Mouse (Mus musculus) kidney, postnatal 0 days (tissue): Measurements from ENCODE around the gene Rnf32. TPM values are rescaled to one million over a fixed set of nuclear protein-coding genes. Genes with fewer than 3 reads are reported as not detected.

Experiments used
- ATAC-seq: fragments of 200-750 bp; cut with Nextera tagmentation; replicated peaks from 2 replicates; pipeline ENCODE4 v1.8.0; 2017; ENCODE audit warnings: low read depth, moderate number of reproducible peaks, moderate TSS enrichment, moderate library complexity; ENCODE audit not compliant: low FRiP score
- DNase-seq: peaks from one replicate; pipeline ENCODE4 v3.0.0-alpha.2; 2016; ENCODE audit warnings: low spot score
- H3K27ac ChIP-seq: fragments of 300-500 bp; sonication (generic); 2 replicates; pipeline ENCODE4 v1.5.1; 2014; ENCODE audit warnings: mild to moderate bottlenecking
- H3K27me3 ChIP-seq: fragments of 300-500 bp; sonication (generic); 2 replicates; pipeline ENCODE4 v1.6.1; 2014; ENCODE audit warnings: low read length, mixed read lengths; ENCODE audit not compliant: insufficient read depth
- H3K36me3 ChIP-seq: fragments of 300-500 bp; sonication (generic); 2 replicates; pipeline ENCODE4 v1.6.1; 2014; ENCODE audit warnings: low read length, mixed read lengths; ENCODE audit not compliant: insufficient read depth
- H3K4me1 ChIP-seq: fragments of 300-500 bp; sonication (generic); replicated peaks from 2 replicates; pipeline ENCODE4 v1.6.1; 2014; ENCODE audit warnings: antibody characterized with exemption, low read length, mixed read lengths; ENCODE audit not compliant: insufficient read depth
- H3K4me2 ChIP-seq: fragments of 300-500 bp; sonication (generic); 2 replicates; pipeline ENCODE4 v1.6.1; 2014; ENCODE audit warnings: mild to moderate bottlenecking, low read length, moderate library complexity, mixed read lengths
- H3K4me3 ChIP-seq: fragments of 300-500 bp; sonication (generic); replicated peaks from 2 replicates; pipeline ENCODE4 v1.5.1; 2014; ENCODE audit warnings: low read depth, low read length
- H3K9ac ChIP-seq: fragments of 300-500 bp; sonication (generic); 2 replicates; pipeline ENCODE4 v1.6.1; 2014; ENCODE audit warnings: low read depth, low read length
- H3K9me3 ChIP-seq: fragments of 300-500 bp; sonication (generic); replicated peaks from 2 replicates; pipeline ENCODE4 v1.6.1; 2016; ENCODE audit warnings: low read length, inconsistent platforms, mixed read lengths
- CTCF ChIP-seq: IDR thresholded peaks from 2 replicates; pipeline ENCODE4 v1.5.1; 2016; ENCODE audit warnings: antibody characterized with exemption, low read depth, mild to moderate bottlenecking, moderate library complexity
- WGBS: fragments of 180-500 bp; shearing (Covaris S2); extraction: QIAGEN DNeasy Blood & Tissue Kit; methylation state at CpG from one replicate; pipeline ENCODE4 v1.1.7; 2014; 5-methylcytosine and 5-hydroxymethylcytosine counted together
- polyA plus RNA-seq: library from polyadenylated mRNA; unstranded; fragments of >200 nt; fragmentation: Nextera tagmentation; extraction: Ambion mirVana; gene quantifications from 2 replicates; pipeline ENCODE4 v1.2.1, GENCODE M21; 2015

The Rnf32 gene
- polyA plus RNA-seq, 1 experiment from 2014 or later, result 1.8 TPM

DNA sequence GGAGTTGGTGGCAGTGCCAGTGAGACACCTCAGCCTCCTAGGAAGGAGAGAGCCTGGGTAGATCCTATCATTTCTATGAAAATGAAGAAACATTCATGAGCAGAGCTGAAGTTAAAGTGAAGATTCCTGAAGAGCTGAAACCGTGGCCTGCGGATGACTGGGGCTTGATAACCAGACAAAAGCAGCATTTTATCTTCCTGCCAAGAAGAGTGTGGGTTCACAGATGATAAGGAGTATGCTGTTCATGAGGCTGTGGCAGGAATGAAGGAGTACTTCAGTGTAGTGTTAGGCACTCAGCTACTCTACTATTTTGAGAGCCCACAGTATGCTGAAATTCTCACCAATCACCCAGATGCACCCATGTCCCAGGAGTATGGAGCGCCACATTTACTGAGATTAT lies 22.2 kb downstream of the Rnf32 start:
- Histone ChIP-seq H3K9me3 (no peaks in the 10 kb centered on the region), H3K4me2 (no peak overlapping the region), H3K9ac (no peak overlapping the region), H3K36me3 (no peaks in the 10 kb centered on the region), H3K4me3 (no peak overlapping the region), H3K27ac (no peak overlapping the region), H3K4me1 (no peaks in the 10 kb centered on the region), H3K27me3 (no peaks in the 10 kb centered on the region)
- DNase-seq (no peak), ATAC-seq (no peak)
- WGBS, result 93% methylated on average over 3 of the region's 3 CpGs
- TF ChIP-seq CTCF, result no peak

DNA sequence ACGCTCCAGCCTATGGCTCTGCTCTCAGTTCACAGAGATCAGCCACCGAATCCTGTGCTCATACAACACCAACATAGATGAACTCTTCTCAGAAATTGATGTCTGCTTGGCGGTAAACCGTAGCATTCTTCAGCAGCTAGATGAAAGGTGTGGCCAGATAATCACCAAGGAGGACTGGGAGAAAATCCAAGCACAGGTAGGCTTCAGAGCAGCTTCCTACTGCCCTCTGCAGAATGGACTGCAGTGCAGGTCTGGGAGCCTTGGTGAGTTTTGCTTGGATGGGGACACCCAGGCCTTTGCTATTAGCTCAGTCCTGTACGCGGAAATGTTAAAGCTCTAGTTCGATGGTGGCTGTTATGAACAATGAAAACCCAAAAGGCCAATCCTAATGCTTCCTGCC lies 28.3 kb downstream of the Rnf32 start:
- no peak for TF ChIP-seq CTCF
- Histone ChIP-seq H3K36me3 (no peaks in the 10 kb centered on the region), H3K4me2 (no peak overlapping the region), H3K4me3 (no peak overlapping the region), H3K9me3 (no peaks in the 10 kb centered on the region), H3K9ac (no peak overlapping the region), H3K27me3 (no peaks in the 10 kb centered on the region), H3K4me1 (no peaks in the 10 kb centered on the region), H3K27ac (no peak overlapping the region)
- DNase-seq (no peak), ATAC-seq (no peak)
- WGBS, result 88% methylated on average over 7 of the region's 7 CpGs

DNA sequence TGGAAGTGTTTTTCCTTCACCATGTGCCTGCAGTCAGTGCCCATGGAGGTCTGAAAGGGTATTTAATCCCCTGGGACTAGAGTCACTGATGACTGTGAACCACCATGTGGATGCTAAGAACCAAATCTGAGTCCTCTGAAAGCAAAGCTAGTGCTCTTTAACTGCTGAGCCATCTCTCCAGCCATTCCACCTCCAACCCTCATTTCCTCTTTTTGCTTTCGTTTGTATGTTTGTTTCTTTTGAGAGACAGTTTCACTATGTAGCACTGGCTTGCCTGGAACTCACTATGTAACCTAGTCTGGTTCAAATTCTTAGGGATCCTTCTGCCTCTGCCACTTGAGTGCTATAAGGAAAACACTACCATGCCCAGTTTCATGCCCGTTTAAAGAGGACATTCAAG lies 34.7 kb downstream of the Rnf32 start:
- Histone ChIP-seq H3K27ac (no peak overlapping the region), H3K36me3 (0 out of 2 replicates have a peak, but pooled peaks cover 5% of the 10 kb centered on the region), H3K9me3 (no peaks in the 10 kb centered on the region), H3K4me3 (no peak overlapping the region), H3K4me2 (no peak overlapping the region), H3K27me3 (no peaks in the 10 kb centered on the region), H3K4me1 (no peaks in the 10 kb centered on the region), H3K9ac (no peak overlapping the region)
- ATAC-seq (no peak), DNase-seq (no peak)
- TF ChIP-seq CTCF, result no peak
- WGBS, result 75% methylated on average over 2 of the region's 2 CpGs

DNA sequence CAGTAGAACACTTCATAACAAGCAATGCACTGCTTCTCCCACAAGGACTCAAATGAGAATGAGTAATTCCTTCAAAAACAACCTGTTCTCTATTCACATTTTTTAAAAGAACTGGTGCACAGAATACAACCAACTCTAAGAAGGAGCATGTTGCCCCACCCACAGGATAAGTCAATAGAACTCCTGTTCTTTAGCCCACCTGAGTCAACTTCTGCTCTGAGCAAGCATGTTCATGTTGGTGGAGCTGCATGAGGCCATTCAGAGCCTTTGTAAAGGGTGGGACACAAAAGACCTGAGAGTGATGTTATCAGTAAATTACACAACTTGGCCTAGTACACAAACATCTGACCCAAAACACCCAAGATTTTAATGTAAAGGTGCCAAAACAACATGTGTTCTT lies 42.6 kb downstream of the Rnf32 start:
- Histone ChIP-seq H3K27ac (no peak overlapping the region), H3K9me3 (no peaks in the 10 kb centered on the region), H3K27me3 (no peaks in the 10 kb centered on the region), H3K4me1 (no peaks in the 10 kb centered on the region), H3K36me3 (no peaks in the 10 kb centered on the region), H3K4me3 (no peak overlapping the region), H3K4me2 (no peak overlapping the region), H3K9ac (no peak overlapping the region)
- ATAC-seq, result no peak
- DNase-seq, result no peak
- no peak for TF ChIP-seq CTCF

DNA sequence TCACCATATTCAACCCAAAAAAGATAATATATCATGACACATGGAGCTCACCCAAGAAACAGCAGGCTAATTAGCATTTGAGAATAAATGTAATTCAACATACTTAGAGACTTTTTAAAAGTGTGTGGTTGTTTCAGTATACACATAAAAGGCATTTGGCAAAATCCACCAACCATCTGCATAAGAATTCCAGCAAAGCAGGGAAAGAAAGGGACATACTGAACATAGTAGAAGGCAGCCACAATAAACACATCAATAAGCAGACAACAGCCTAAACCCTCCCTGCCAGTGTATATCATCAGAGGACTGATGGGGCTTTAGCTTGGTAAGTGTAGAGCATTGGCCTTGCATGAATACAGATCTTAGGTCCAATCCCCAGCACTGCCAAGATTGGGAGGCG lies 49.0 kb downstream of the Rnf32 start:
- DNase-seq (no peak), ATAC-seq (no peak)
- no peaks in the 10 kb centered on the region for H3K27me3 ChIP-seq
- WGBS, result no CpG with 5 or more reads among the region's 1 CpGs
- H3K4me1 ChIP-seq, result no peaks in the 10 kb centered on the region
- no peak overlapping the region for H3K4me3 ChIP-seq
- no peaks in the 10 kb centered on the region for H3K36me3 ChIP-seq
- TF ChIP-seq CTCF, result no peak
- H3K9ac ChIP-seq, result no peak overlapping the region
- H3K9me3 ChIP-seq, result no peaks in the 10 kb centered on the region
- no peak overlapping the region for H3K4me2 ChIP-seq
- no peak overlapping the region for H3K27ac ChIP-seq

DNA sequence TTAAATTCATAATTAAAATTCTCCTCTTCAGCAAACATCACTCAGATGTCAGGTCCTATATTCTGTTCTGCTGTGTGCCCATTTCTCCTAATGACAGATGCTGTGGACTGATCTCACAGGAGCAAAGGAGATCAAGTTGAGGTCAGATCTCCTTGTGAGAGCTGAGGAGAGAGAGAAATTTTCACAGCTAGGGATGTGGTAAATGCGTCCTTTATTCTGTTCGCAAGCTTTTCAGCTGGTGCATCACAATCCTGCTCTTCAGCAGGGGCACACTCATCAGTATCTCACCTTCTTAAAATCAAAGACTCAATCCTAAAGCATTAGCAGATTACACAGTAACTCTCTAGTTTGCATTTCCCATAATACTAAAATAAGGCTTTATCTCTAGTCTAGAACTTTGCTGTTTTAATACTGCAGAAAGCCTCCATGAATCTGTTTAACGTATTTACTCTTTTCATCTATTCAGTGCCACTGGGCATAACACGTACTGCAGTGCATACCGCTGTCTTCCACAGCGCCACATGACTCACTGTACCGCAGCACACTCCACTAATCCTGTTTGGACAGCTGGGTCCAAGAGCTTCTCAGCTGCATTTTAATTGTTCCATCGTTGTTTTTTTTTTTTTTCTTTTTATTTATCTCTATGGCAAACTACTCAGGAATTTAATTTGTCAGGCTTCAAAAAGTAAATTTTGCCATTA lies 55.2 kb downstream of the Rnf32 start:
- no peak overlapping the region for H3K9ac ChIP-seq
- H3K4me3 ChIP-seq, result no peak overlapping the region
- 56% methylated on average over 8 of the region's 8 CpGs for WGBS
- no peak for TF ChIP-seq CTCF
- H3K4me2 ChIP-seq, result no peak overlapping the region
- no peaks in the 10 kb centered on the region for H3K27me3 ChIP-seq
- peak; percentile 4 for DNase-seq
- H3K9me3 ChIP-seq, result no peaks in the 10 kb centered on the region
- no peak overlapping the region for H3K27ac ChIP-seq
- no peak for ATAC-seq
- no peaks in the 10 kb centered on the region for H3K36me3 ChIP-seq
- H3K4me1 ChIP-seq, result no peaks in the 10 kb centered on the region

DNA sequence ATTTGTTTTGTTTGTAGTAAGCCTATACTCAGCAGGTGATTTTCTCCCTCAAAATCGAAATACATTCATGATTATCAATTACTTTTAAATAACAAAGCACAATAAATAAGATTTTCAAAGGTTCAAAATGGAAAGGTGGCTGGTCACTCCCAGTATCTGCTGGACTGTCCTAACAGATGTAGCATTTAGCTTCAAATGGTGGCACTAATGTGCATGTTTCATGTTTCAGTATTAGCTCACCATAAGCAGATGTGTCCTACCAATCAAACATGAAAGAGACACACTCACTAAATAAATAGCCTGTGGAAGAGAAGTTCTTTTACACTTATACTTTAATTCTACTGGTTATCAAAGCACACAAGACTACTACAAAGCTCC lies 55.7 kb downstream of the Rnf32 start:
- ATAC-seq, result no peak
- no peak overlapping the region for H3K9ac ChIP-seq

More for the DNA sequence above, 55.7 kb downstream of the Rnf32 start:
- Histone ChIP-seq H3K27me3 (no peaks in the 10 kb centered on the region), H3K9me3 (no peaks in the 10 kb centered on the region), H3K4me1 (no peaks in the 10 kb centered on the region), H3K4me2 (no peak overlapping the region), H3K36me3 (no peaks in the 10 kb centered on the region), H3K27ac (no peak overlapping the region), H3K4me3 (no peak overlapping the region)
- WGBS, result 80% methylated on average over 1 of the region's 1 CpGs
- DNase-seq, result no peak
- no peak for TF ChIP-seq CTCF
